Mouse (Mus musculus): ENCODE measurements around the gene Rsph1. TPM values are rescaled to one million over a fixed set of nuclear protein-coding genes. Genes with fewer than 3 reads are reported as not detected.
A peak's percentile ranks its signal among the peaks of the same experiment; 100 is the strongest.

The Rsph1 gene
- polyA plus RNA-seq (2012; fragmentation: generic; extraction: Trizol) = 0.30 TPM

GRCm38 (mm10) chr17:31276922-31277918, at the start of gene Rsph1:
Gene Rsph1, minus strand, starts transcription at chr17:31277383.
- H3K4me3 ChIP-seq = no peak within 1 kb of the TSS
- H3ac ChIP-seq (ENCODE audit: control insufficient read depth, insufficient read length) = no peak within 1 kb of the TSS
- H3K4me2 ChIP-seq (ENCODE audit: low read depth) = peak within 1 kb of the TSS; percentile 38
- H3K27me3 ChIP-seq (ENCODE audit: control insufficient read depth, insufficient read depth, insufficient read length) = no peaks in the 10 kb centered on the region
- TF ChIP-seq TCF3 (IDR thresholded peaks at IDR 0.05; ENCODE audit: insufficient read length, low read depth) = no peak
- H3K79me2 ChIP-seq (ENCODE audit: control insufficient read depth, insufficient read depth) = no peaks in the 10 kb centered on the region
- H3K36me3 ChIP-seq (ENCODE audit: control insufficient read depth, insufficient read depth) = no peaks in the 10 kb centered on the region

GRCm38 (mm10) chr17:31326220-31326852, 49.2 kb upstream of the Rsph1 start:
- H3K4me2 ChIP-seq (ENCODE audit: low read depth) = peak overlapping the region; percentile 66
- H3ac ChIP-seq (ENCODE audit: control insufficient read depth, insufficient read length) = no peak overlapping the region
- no peaks in the 10 kb centered on the region for H3K36me3 ChIP-seq (ENCODE audit: control insufficient read depth, insufficient read depth)
- no peak overlapping the region for H3K4me3 ChIP-seq
- no peaks in the 10 kb centered on the region for H3K27me3 ChIP-seq (ENCODE audit: control insufficient read depth, insufficient read depth, insufficient read length)
- TF ChIP-seq MYOG (IDR thresholded peaks at IDR 0.05; ENCODE audit: control insufficient read depth in 1 of 3, insufficient read depth in 1 of 3, insufficient read length in 2 of 3, low read depth in 2 of 3) = no peak
- TF ChIP-seq CEBPB (IDR thresholded peaks at IDR 0.05; ENCODE audit: insufficient read depth, poor library complexity, severe bottlenecking) = no peak
- TF ChIP-seq MYOD1 (IDR thresholded peaks at IDR 0.05; ENCODE audit: control insufficient read depth in 1 of 3, insufficient read length in 2 of 3, low read depth in 2 of 3) = no peak
- TF ChIP-seq TCF3 (IDR thresholded peaks at IDR 0.05; ENCODE audit: insufficient read length, low read depth) = no peak
- TF ChIP-seq POLR2AphosphoS2 (IDR thresholded peaks at IDR 0.05; ENCODE audit: insufficient read length, low read depth) = no peak
- no peak for TF ChIP-seq E2F4 (IDR thresholded peaks at IDR 0.05; ENCODE audit: insufficient read depth)
- no peak for TF ChIP-seq TCF12 (IDR thresholded peaks at IDR 0.05; ENCODE audit: insufficient read depth, poor library complexity, severe bottlenecking)
- no peak for TF ChIP-seq MAX (IDR thresholded peaks at IDR 0.05; ENCODE audit: low read depth)
- TF ChIP-seq USF1 (IDR thresholded peaks at IDR 0.05; ENCODE audit: low read depth) = no peak
- TF ChIP-seq SRF (IDR thresholded peaks at IDR 0.05; ENCODE audit: control insufficient read depth, insufficient read length, low read depth) = no peak
- no peak for TF ChIP-seq REST (IDR thresholded peaks at IDR 0.05; ENCODE audit: insufficient read depth, insufficient read length)
- TF ChIP-seq POLR2A (IDR thresholded peaks at IDR 0.05; ENCODE audit: insufficient read length, low read depth) = no peak
- H3K79me2 ChIP-seq (ENCODE audit: control insufficient read depth, insufficient read depth) = no peaks in the 10 kb centered on the region

- no peak overlapping the region for H3ac ChIP-seq (ENCODE audit: control insufficient read depth, insufficient read length)
- no peaks in the 10 kb centered on the region for H3K36me3 ChIP-seq (ENCODE audit: control insufficient read depth, insufficient read depth)
- H3K4me3 ChIP-seq = no peak overlapping the region
- no peaks in the 10 kb centered on the region for H3K27me3 ChIP-seq (ENCODE audit: control insufficient read depth, insufficient read depth, insufficient read length)
- no peak for TF ChIP-seq MAX (IDR thresholded peaks at IDR 0.05; ENCODE audit: low read depth)
- TF ChIP-seq MYOG (IDR thresholded peaks at IDR 0.05; ENCODE audit: control insufficient read depth in 1 of 3, insufficient read depth in 1 of 3, insufficient read length in 2 of 3, low read depth in 2 of 3) = no peak
- TF ChIP-seq CEBPB (IDR thresholded peaks at IDR 0.05; ENCODE audit: insufficient read depth, poor library complexity, severe bottlenecking) = no peak
- no peak for TF ChIP-seq USF1 (IDR thresholded peaks at IDR 0.05; ENCODE audit: low read depth)
- no peak for TF ChIP-seq REST (IDR thresholded peaks at IDR 0.05; ENCODE audit: insufficient read depth, insufficient read length)
- no peak for TF ChIP-seq MYOD1 (IDR thresholded peaks at IDR 0.05; ENCODE audit: control insufficient read depth in 1 of 3, insufficient read length in 2 of 3, low read depth in 2 of 3)
- no peak for TF ChIP-seq POLR2A (IDR thresholded peaks at IDR 0.05; ENCODE audit: insufficient read length, low read depth)
- TF ChIP-seq POLR2AphosphoS2 (IDR thresholded peaks at IDR 0.05; ENCODE audit: insufficient read length, low read depth) = no peak
- no peak for TF ChIP-seq E2F4 (IDR thresholded peaks at IDR 0.05; ENCODE audit: insufficient read depth)
- no peak for TF ChIP-seq TCF3 (IDR thresholded peaks at IDR 0.05; ENCODE audit: insufficient read length, low read depth)
- TF ChIP-seq SRF (IDR thresholded peaks at IDR 0.05; ENCODE audit: control insufficient read depth, insufficient read length, low read depth) = no peak
- no peak for TF ChIP-seq TCF12 (IDR thresholded peaks at IDR 0.05; ENCODE audit: insufficient read depth, poor library complexity, severe bottlenecking)
- H3K4me2 ChIP-seq (ENCODE audit: low read depth) = peak overlapping the region; percentile 66
- H3K79me2 ChIP-seq (ENCODE audit: control insufficient read depth, insufficient read depth) = no peaks in the 10 kb centered on the region
These were observed 48.5 kb upstream of the Rsph1 start for GRCm38 (mm10) chr17:31325451-31326219.

GRCm38 (mm10) chr17:31324227-31324626, 47.0 kb upstream of the Rsph1 start:
- H3ac ChIP-seq (ENCODE audit: control insufficient read depth, insufficient read length) = no peak overlapping the region
- no peaks in the 10 kb centered on the region for H3K79me2 ChIP-seq (ENCODE audit: control insufficient read depth, insufficient read depth)
- H3K36me3 ChIP-seq (ENCODE audit: control insufficient read depth, insufficient read depth) = no peaks in the 10 kb centered on the region
- TF ChIP-seq MYOG (IDR thresholded peaks at IDR 0.05; ENCODE audit: control insufficient read depth in 1 of 3, insufficient read depth in 1 of 3, insufficient read length in 2 of 3, low read depth in 2 of 3) = no peak
- no peak for TF ChIP-seq CEBPB (IDR thresholded peaks at IDR 0.05; ENCODE audit: insufficient read depth, poor library complexity, severe bottlenecking)
- TF ChIP-seq E2F4 (IDR thresholded peaks at IDR 0.05; ENCODE audit: insufficient read depth) = no peak
- TF ChIP-seq TCF12 (IDR thresholded peaks at IDR 0.05; ENCODE audit: insufficient read depth, poor library complexity, severe bottlenecking) = no peak
- no peak for TF ChIP-seq REST (IDR thresholded peaks at IDR 0.05; ENCODE audit: insufficient read depth, insufficient read length)
- TF ChIP-seq POLR2A (IDR thresholded peaks at IDR 0.05; ENCODE audit: insufficient read length, low read depth) = no peak
- TF ChIP-seq TCF3 (IDR thresholded peaks at IDR 0.05; ENCODE audit: insufficient read length, low read depth) = no peak
- TF ChIP-seq MYOD1 (IDR thresholded peaks at IDR 0.05; ENCODE audit: control insufficient read depth in 1 of 3, insufficient read length in 2 of 3, low read depth in 2 of 3) = no peak
- no peak for TF ChIP-seq USF1 (IDR thresholded peaks at IDR 0.05; ENCODE audit: low read depth)
- H3K4me2 ChIP-seq (ENCODE audit: low read depth) = no peak overlapping the region
- no peak overlapping the region for H3K4me3 ChIP-seq
- no peaks in the 10 kb centered on the region for H3K27me3 ChIP-seq (ENCODE audit: control insufficient read depth, insufficient read depth, insufficient read length)
